In the genomic region with DNA sequence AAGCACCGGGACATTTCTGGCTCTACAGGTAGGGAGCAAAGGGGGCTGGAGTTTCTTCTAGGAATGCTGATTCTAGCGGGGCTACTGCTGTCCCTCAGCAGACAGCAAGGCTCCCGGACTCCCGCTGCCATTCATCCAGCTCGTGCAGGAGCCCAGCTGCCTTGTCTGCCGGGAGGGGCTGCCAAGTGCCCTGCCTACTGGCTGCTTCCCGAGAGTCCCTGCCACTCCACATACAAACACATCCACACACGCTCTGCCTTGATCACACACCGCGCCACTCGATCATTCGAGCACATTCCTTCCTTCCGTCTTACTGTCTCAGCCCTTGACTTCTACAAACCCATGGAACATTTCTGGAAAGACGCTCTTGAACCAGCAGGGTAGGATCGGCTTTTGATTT, we compare ENCODE assay signal across 8 mouse cellular contexts.
DNase-seq lines count a peak whose midpoint lies in the region; ATAC-seq and TF ChIP-seq lines count a peak whose summit lies in the region.

No protein-coding gene starts in this region.

- no peaks in the 10 kb centered on the region for H3K4me1 ChIP-seq in cerebellum, adult 2 months (ENCODE audit: control insufficient read depth, insufficient read depth, low read length)
- peaks cover 14% of the 10 kb centered on the region for H3K4me1 ChIP-seq in embryonic facial prominence, embryonic 10.5 days
- H3K4me1 ChIP-seq in heart, embryonic 16.5 days (ENCODE audit: control insufficient read depth, insufficient read depth, low read length): peaks cover 10% of the 10 kb centered on the region
- H3K4me1 ChIP-seq in lung, postnatal 0 days (ENCODE audit: insufficient read depth, low read depth, low read length): 0 out of 2 replicates have a peak, but pooled peaks cover 8% of the 10 kb centered on the region

- H3K9ac ChIP-seq in heart, embryonic 16.5 days (ENCODE audit: low read length): peak overlapping the region; percentile 23
- H3K9ac ChIP-seq in lung, postnatal 0 days (replicated peaks; ENCODE audit: low read depth): no peak overlapping the region

- H3K27ac ChIP-seq in cerebellum, adult 2 months (ENCODE audit: insufficient read depth, low read length): no peak overlapping the region
- H3K27ac ChIP-seq in embryonic facial prominence, embryonic 10.5 days (replicated peaks): no peak overlapping the region
- no peak overlapping the region for H3K27ac ChIP-seq in heart, embryonic 16.5 days (ENCODE audit: low read length)
- H3K27ac ChIP-seq in lung, postnatal 0 days (ENCODE audit: low read length): no peak overlapping the region

- H3K4me3 ChIP-seq in cerebellum, adult 2 months (replicated peaks; ENCODE audit: insufficient read depth, low read depth, low read length): peak overlapping the region; percentile 47
- peak overlapping the region; percentile 49 for H3K4me3 ChIP-seq in embryonic facial prominence, embryonic 10.5 days
- peak overlapping the region; percentile 47 for H3K4me3 ChIP-seq in heart, embryonic 16.5 days (ENCODE audit: low read length)
- H3K4me3 ChIP-seq in lung, postnatal 0 days (ENCODE audit: low read depth, low read length): peak overlapping the region; percentile 26

- peaks cover 5% of the 10 kb centered on the region; the same call in 1 of the 2 replicates for H3K27me3 ChIP-seq in cerebellum, adult 2 months (ENCODE audit: control insufficient read depth, insufficient read depth, low read length)
- peaks cover 64% of the 10 kb centered on the region for H3K27me3 ChIP-seq in embryonic facial prominence, embryonic 10.5 days (replicated peaks; ENCODE audit: low read depth, poor library complexity, severe bottlenecking)
- peaks cover 27% of the 10 kb centered on the region for H3K27me3 ChIP-seq in heart, embryonic 16.5 days (ENCODE audit: control insufficient read depth, insufficient read depth, low read length)
- peaks cover 21% of the 10 kb centered on the region for H3K27me3 ChIP-seq in lung, postnatal 0 days (replicated peaks; ENCODE audit: insufficient read depth, low read length)

- no peak for TF ChIP-seq POLR2A in cerebellum, adult 2 months (IDR thresholded peaks at IDR 0.05; ENCODE audit: borderline replicate concordance, insufficient read depth, low read length)

- peak overlapping the region; percentile 68 for H3K4me2 ChIP-seq in heart, embryonic 16.5 days (ENCODE audit: low read depth, low read length)
- H3K4me2 ChIP-seq in lung, postnatal 0 days (replicated peaks; ENCODE audit: low read depth, low read length): peak overlapping the region; percentile 51

- no peaks in the 10 kb centered on the region for H3K36me3 ChIP-seq in embryonic facial prominence, embryonic 10.5 days (replicated peaks)
- no peaks in the 10 kb centered on the region for H3K36me3 ChIP-seq in heart, embryonic 16.5 days (ENCODE audit: control insufficient read depth, insufficient read depth)
- no peaks in the 10 kb centered on the region for H3K36me3 ChIP-seq in lung, postnatal 0 days (ENCODE audit: insufficient read depth, low read length)

- no peak for TF ChIP-seq CTCF in cerebellum, adult 2 months (IDR thresholded peaks at IDR 0.05; ENCODE audit: borderline replicate concordance, insufficient read depth, low read depth, low read length)
- TF ChIP-seq CTCF in lung, postnatal 0 days (IDR thresholded peaks at IDR 0.05): no peak

- TF ChIP-seq EP300 in lung, postnatal 0 days (IDR thresholded peaks at IDR 0.05): no peak

- H3K9me3 ChIP-seq in embryonic facial prominence, embryonic 10.5 days: no peaks in the 10 kb centered on the region
- H3K9me3 ChIP-seq in heart, embryonic 16.5 days (replicated peaks; ENCODE audit: control insufficient read depth, low read length): no peaks in the 10 kb centered on the region
- H3K9me3 ChIP-seq in lung, postnatal 0 days (ENCODE audit: low read length): no peaks in the 10 kb centered on the region

- peak; percentile 35 to 49 for DNase-seq in cerebellum, adult 2 months
- DNase-seq in embryonic facial prominence, embryonic 10.5 days (ENCODE audit: low spot score): peak; percentile 46
- DNase-seq in kidney, postnatal 25 days: peak; percentile 16 to 57
- peak; percentile 20 for DNase-seq in lung, postnatal 0 days (ENCODE audit: low spot score)
- DNase-seq in ovary, postnatal 36 days (ENCODE audit: low spot score): peak; percentile 68
- DNase-seq in spleen, postnatal 4 days (ENCODE audit: low spot score in 2 of 2): no peak

- under 1% methylated on average over 15 of the region's 15 CpGs for WGBS in cerebellum, adult 2 months
- 3% methylated on average over 15 of the region's 15 CpGs for WGBS in embryonic facial prominence, embryonic 10.5 days
- WGBS in heart, embryonic 16.5 days: 2% methylated on average over 15 of the region's 15 CpGs
- WGBS in lung, postnatal 0 days: under 1% methylated on average over 15 of the region's 15 CpGs

- ATAC-seq in cerebellum, adult (ENCODE audit: insufficient number of reproducible peaks, low FRiP score, low TSS enrichment): no peak
- no peak for ATAC-seq in heart, embryonic 16.5 days (replicated peaks; ENCODE audit: extremely low read depth, insufficient read depth, low FRiP score)
- ATAC-seq in lung, postnatal 0 days: no peak

Comparison
In these comparisons a context has a peak if more than half of its experiments do, and no peak if none do; other contexts are left out.
1. DNase-seq: peak in cerebellum, adult 2 months (2 of 2), embryonic facial prominence, embryonic 10.5 days (single experiment), kidney, postnatal 25 days (2 of 2), lung, postnatal 0 days (single experiment) and ovary, postnatal 36 days (single experiment); none in spleen, postnatal 4 days (0 of 2).
2. Peak in every context shown above with its lines, with median percentiles within 50 percentile points of each other: H3K4me3 ChIP-seq.